In the genomic region with DNA sequence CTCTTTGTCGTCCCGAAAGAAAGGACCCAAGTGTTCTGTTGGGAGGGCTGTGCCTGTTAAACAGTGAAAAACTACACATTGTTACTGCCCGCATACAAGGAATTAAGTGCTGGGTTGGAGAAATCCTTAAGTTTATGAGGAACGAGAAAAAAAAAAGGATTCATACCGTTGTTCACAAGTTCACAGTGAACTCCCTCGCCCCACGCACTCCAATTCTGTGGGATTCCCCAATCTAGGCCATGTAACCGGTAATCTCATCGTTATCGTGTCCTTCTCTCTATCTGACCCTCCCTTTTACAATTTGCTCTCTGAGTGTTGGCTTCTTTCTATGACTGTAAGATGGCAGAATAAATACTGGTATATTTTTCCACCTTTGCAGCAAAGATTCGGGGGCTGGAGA, we compare ENCODE assay signal across 9 mouse cellular contexts. TPM values are rescaled to one million over a fixed set of nuclear protein-coding genes. Genes with fewer than 3 reads are reported as not detected.
DNase-seq lines count a peak whose midpoint lies in the region; ATAC-seq and TF ChIP-seq lines count a peak whose summit lies in the region.
"Had no signal": no experiment of that assay in that cellular context is flagged by ENCODE, and none has a peak within 500 bp of the region (broad histone marks: within the 10 kb centered on the region; RNA-seq: fewer than 3 reads in every experiment).

No protein-coding gene starts in this region.

- no peaks in the 10 kb centered on the region for H3K36me3 ChIP-seq in heart, adult 2 months (ENCODE audit: control insufficient read depth, insufficient read depth, low read length)
- H3K36me3 ChIP-seq in neural tube, embryonic 11.5 days (ENCODE audit: control insufficient read depth, insufficient read depth, low read length), result no peaks in the 10 kb centered on the region
- H3K36me3 ChIP-seq in limb, embryonic 15.5 days, result no peaks in the 10 kb centered on the region
- H3K36me3 ChIP-seq in stomach, postnatal 0 days (ENCODE audit: control insufficient read depth, insufficient read depth, low read length), result no peaks in the 10 kb centered on the region

- DNase-seq in heart, adult 2 months, result no peak
- DNase-seq in heart, postnatal 14 days, result no peak
- no peak for DNase-seq in neural tube, embryonic 11.5 days (ENCODE audit: low spot score)
- DNase-seq in neural tube, embryonic 10.5 days (ENCODE audit: extremely low spot score, low spot score), result no peak
- DNase-seq in stomach, postnatal 0 days (ENCODE audit: low spot score), result no peak
- no peak for DNase-seq in right cerebral cortex, adult 18-20 months
- no peak for DNase-seq in frontal cortex, adult 2 months (ENCODE audit: extremely low spot score in 1 of 2, low spot score in 1 of 2)

- H3K79me2 ChIP-seq in heart, adult 2 months (replicated peaks; ENCODE audit: control insufficient read depth, insufficient read depth, low read length), result no peaks in the 10 kb centered on the region

- peak overlapping the region; percentile 69; the same call in 1 of the 2 replicates for H3K4me3 ChIP-seq in heart, adult 2 months
- H3K4me3 ChIP-seq in neural tube, embryonic 11.5 days (ENCODE audit: low read depth, low read length), result peak overlapping the region; percentile 41; the same call in 1 of the 2 replicates
- H3K4me3 ChIP-seq in limb, embryonic 15.5 days, result peak overlapping the region; percentile 51
- H3K4me3 ChIP-seq in stomach, postnatal 0 days (ENCODE audit: low read depth, low read length), result peak overlapping the region; percentile 60

- 29% methylated on average over 11 of the region's 11 CpGs for WGBS in heart, adult 2 months
- 2% methylated on average over 11 of the region's 11 CpGs for WGBS in neural tube, embryonic 11.5 days
- WGBS in limb, embryonic 15.5 days, result 3% methylated on average over 11 of the region's 11 CpGs
- WGBS in stomach, postnatal 0 days, result 7% methylated on average over 11 of the region's 11 CpGs

- no peaks in the 10 kb centered on the region for H3K9me3 ChIP-seq in neural tube, embryonic 11.5 days (ENCODE audit: control insufficient read depth, low read length)
- no peaks in the 10 kb centered on the region for H3K9me3 ChIP-seq in limb, embryonic 15.5 days
- no peaks in the 10 kb centered on the region for H3K9me3 ChIP-seq in stomach, postnatal 0 days (ENCODE audit: control insufficient read depth, low read length)

- no peak overlapping the region for H3K9ac ChIP-seq in heart, adult 2 months (ENCODE audit: low read depth, low read length)
- no peak overlapping the region for H3K9ac ChIP-seq in neural tube, embryonic 11.5 days (ENCODE audit: low read length)
- H3K9ac ChIP-seq in limb, embryonic 15.5 days, result no peak overlapping the region
- no peak overlapping the region for H3K9ac ChIP-seq in stomach, postnatal 0 days (ENCODE audit: low read length)

- TF ChIP-seq CTCF in heart, adult 2 months (IDR thresholded peaks at IDR 0.05), result no peak
- no peak for TF ChIP-seq CTCF in stomach, postnatal 0 days (IDR thresholded peaks at IDR 0.05; ENCODE audit: low read depth)

- TF ChIP-seq EP300 in heart, adult 2 months (IDR thresholded peaks at IDR 0.05; ENCODE audit: insufficient read depth, low read depth, low read length), result no peak
- no peak for TF ChIP-seq EP300 in stomach, postnatal 0 days (optimal IDR thresholded peaks at IDR 0.05)

- ATAC-seq in neural tube, embryonic 11.5 days (ENCODE audit: insufficient read depth, low FRiP score, low TSS enrichment), result no peak
- no peak for ATAC-seq in limb, embryonic 15.5 days (ENCODE audit: insufficient number of reproducible peaks, low FRiP score, low TSS enrichment, low read depth)
- no peak for ATAC-seq in stomach, postnatal 0 days (ENCODE audit: low FRiP score, low TSS enrichment)

- intact Hi-C loops in heart, adult 2 months (cut with DNase I), result loop anchor here (1.0 kb wide), 1 partner anchor 44 kb away; no protein-coding TSS in a partner anchor
- intact Hi-C loops in heart, postnatal 14 days (cut with DNase I), result no loop called here

- TF ChIP-seq POLR2A in heart, adult 2 months (IDR thresholded peaks at IDR 0.05; ENCODE audit: insufficient read depth, low read depth, low read length), result no peak

- H3K4me1 ChIP-seq in heart, adult 2 months (ENCODE audit: control insufficient read depth, insufficient read depth, low read length), result no peaks in the 10 kb centered on the region
- no peaks in the 10 kb centered on the region for H3K4me1 ChIP-seq in neural tube, embryonic 11.5 days (ENCODE audit: control insufficient read depth, insufficient read depth, low read length)
- H3K4me1 ChIP-seq in limb, embryonic 15.5 days, result peaks cover 17% of the 10 kb centered on the region
- H3K4me1 ChIP-seq in stomach, postnatal 0 days (replicated peaks; ENCODE audit: control insufficient read depth, insufficient read depth), result no peaks in the 10 kb centered on the region

- H3K4me2 ChIP-seq in neural tube, embryonic 11.5 days (ENCODE audit: low read depth), result peak overlapping the region; percentile 94
- peak overlapping the region; percentile 92 for H3K4me2 ChIP-seq in limb, embryonic 15.5 days
- peak overlapping the region; percentile 97 for H3K4me2 ChIP-seq in stomach, postnatal 0 days (replicated peaks; ENCODE audit: low read depth)

- H3K27ac ChIP-seq in heart, adult 2 months, result no peak overlapping the region
- no peak overlapping the region for H3K27ac ChIP-seq in neural tube, embryonic 11.5 days (ENCODE audit: low read depth, low read length)
- no peak overlapping the region for H3K27ac ChIP-seq in limb, embryonic 15.5 days
- no peak overlapping the region for H3K27ac ChIP-seq in stomach, postnatal 0 days (replicated peaks)

- H3K27me3 ChIP-seq in heart, adult 2 months (ENCODE audit: control insufficient read depth, insufficient read depth, low read length), result peaks cover 8% of the 10 kb centered on the region
- H3K27me3 ChIP-seq in neural tube, embryonic 11.5 days (ENCODE audit: control insufficient read depth, insufficient read depth, low read length), result peaks cover 75% of the 10 kb centered on the region
- H3K27me3 ChIP-seq in limb, embryonic 15.5 days, result peaks cover 88% of the 10 kb centered on the region
- H3K27me3 ChIP-seq in stomach, postnatal 0 days (ENCODE audit: control insufficient read depth, insufficient read depth, low read length), result peaks cover 16% of the 10 kb centered on the region

RNA-seq across cellular contexts. Expression of gene Cdkn2b, which starts 0.8 kb away (rescaled TPM):
- under 1 TPM; 0.39 to 0.59 TPM for total RNA-seq in heart, adult 2 months (2021)
- 0.53 and 0.94 TPM in 2 replicates for polyA plus RNA-seq in heart, adult 2 months (2012; rRNA removed)
- under 1 TPM; 0.27 to 0.79 TPM for total RNA-seq in heart, postnatal 14 days (2021)
- polyA plus RNA-seq in neural tube, embryonic 11.5 days (2014; fragmentation: Nextera tagmentation; extraction: Ambion mirVana), result 0.46 and 0.76 TPM in 2 replicates
- polyA plus RNA-seq in limb, embryonic 15.5 days (2015; fragmentation: Nextera tagmentation; extraction: Ambion mirVana), result 8.6 and 8.7 TPM in 2 replicates
- 26.9 and 29.0 TPM in 2 replicates for polyA plus RNA-seq in stomach, postnatal 0 days (2015; fragmentation: Nextera tagmentation; extraction: Ambion mirVana)
- polyA plus RNA-seq in frontal cortex, adult 2 months (2012; rRNA removed), result 1.5 and 2.4 TPM in 2 replicates
- total RNA-seq: neutrophil, adult 5-6 weeks had no signal

RNA-seq across cellular contexts. Expression of gene Cdkn2a, which starts 15.5 kb away (rescaled TPM):
- not detected for total RNA-seq in heart, adult 2 months (2021)
- 0.31 and 0.47 TPM in 2 replicates for polyA plus RNA-seq in heart, adult 2 months (2012; rRNA removed)
- total RNA-seq in heart, postnatal 14 days (2021), result under 1 TPM in 1 of 2 experiments, not detected in 1; 0.24 TPM
- not detected in 2 replicates for polyA plus RNA-seq in neural tube, embryonic 11.5 days (2014; fragmentation: Nextera tagmentation; extraction: Ambion mirVana)
- not detected in 2 replicates for polyA plus RNA-seq in limb, embryonic 15.5 days (2015; fragmentation: Nextera tagmentation; extraction: Ambion mirVana)
- 0.11 TPM in 1 of 2 replicates, not detected in the other for polyA plus RNA-seq in stomach, postnatal 0 days (2015; fragmentation: Nextera tagmentation; extraction: Ambion mirVana)
- polyA plus RNA-seq in frontal cortex, adult 2 months (2012; rRNA removed), result 0.19 and 0.20 TPM in 2 replicates
- total RNA-seq: neutrophil, adult 5-6 weeks had no signal
